Mouse (Mus musculus): ENCODE measurements around the gene Ckm.

The Ckm gene

DNA sequence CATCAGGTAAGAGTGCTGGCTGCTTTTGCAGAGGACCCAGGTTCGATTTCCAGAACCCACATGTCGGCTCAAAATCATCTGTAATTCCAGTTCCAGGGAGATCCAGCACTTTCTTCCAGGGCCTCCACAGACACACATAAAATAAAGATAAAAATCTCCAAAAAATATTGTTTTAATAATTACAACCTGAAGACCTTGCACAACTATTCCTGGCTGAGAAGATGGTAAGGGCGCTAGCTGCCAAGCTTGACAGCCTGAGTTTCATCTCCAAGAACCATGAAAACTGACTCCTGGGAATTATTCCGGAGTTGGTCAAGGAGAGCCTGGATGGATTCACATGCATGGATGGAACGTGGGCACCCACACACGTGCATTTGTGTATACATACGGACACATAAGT lies at the start of gene Ckm:
Gene Ckm (plus strand): TSS at position 301 of the 400 bp plus-strand sequence.
- no peak for DNase-seq (ENCODE audit: low read depth, low spot score)

DNA sequence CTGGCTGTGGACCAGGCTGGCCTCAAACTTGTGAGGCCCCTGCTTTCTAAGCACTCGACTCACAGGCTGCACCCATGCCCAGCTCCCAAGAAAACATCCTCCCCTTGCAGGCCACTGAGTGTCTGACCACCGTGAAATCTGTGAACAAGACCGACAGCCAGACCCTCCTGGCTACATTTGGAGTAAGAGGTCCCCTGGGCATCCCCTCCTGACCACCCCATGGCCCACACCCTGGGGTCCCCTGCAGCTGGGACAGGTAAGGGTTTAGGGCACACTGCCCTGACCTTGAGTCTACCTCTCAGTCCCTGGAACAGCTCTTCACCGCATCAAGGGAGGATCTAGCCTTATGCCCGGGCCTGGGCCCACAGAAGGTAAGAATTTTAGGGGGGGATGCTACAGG lies 49.6 kb upstream of the Ckm start:
- no peak for DNase-seq (ENCODE audit: low read depth, low spot score)

DNA sequence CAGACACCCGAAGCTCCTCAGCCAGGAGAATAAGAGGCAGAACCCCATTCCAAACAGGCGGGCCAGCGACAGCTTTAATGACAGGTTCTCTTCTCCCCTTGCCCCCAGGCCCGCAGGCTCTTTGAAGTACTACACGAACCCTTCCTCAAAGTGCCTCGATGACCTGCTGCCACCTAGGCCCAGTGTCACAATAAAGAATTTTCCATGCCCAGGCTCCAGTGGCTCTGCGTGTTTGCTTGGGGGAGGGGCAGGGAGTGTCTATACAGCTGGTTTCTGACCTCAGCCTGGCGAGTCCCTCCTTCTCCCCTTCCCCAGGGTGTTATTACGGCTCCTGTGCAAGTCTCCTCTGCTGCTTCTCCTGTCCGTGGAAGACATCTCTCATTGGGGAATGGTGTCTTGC lies 48.3 kb upstream of the Ckm start:
- no peak for DNase-seq (ENCODE audit: low read depth, low spot score)

DNA sequence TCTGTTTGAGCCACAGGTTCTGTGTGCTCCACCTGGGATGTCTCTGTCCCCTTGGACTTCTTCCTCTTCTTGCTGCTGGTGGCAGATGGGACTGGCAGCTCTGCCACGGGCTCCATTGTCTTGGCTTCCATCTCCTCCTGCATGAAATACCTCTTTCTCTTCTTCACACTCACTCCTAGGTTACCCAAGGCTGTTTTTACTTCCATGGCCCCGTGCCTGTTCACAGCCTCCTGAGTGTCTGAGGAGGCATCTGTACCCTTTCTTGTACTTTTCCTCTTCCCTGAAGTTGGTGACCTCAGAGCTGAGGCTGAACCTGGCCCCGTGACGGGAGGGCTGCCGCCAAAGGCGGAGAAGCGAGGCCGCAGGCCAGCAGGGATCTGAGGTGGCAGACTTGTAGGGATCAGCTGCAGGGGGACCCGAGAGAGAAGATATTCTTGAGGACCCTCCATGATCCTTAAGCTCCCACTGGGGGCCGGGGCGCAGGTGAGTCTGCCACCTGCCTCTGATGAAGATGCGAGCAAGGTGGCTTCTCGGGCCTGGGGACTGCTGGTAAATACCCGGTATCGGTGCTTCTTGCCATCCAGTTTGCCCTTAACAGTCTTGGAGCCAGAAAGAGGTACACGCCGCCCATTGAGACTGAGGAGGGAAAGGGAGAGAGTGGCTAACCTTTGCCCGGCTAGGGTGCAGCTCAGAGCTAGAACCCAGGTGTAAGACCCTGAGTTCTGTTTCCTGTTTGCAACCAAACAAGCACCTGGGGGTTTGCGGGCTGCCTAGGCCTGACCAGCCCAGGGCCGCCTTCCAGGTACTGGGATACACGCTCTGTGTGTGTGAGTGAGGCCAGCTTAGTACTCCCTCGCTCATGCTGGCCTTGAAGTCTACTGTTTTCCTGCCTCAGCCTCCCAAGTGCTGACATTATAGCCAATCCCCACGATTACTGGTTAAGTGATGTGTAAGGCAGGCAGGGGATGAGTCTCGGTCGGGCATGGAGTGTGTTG lies 46.9 kb upstream of the Ckm start:
- DNase-seq (ENCODE audit: low read depth, low spot score): no peak

DNA sequence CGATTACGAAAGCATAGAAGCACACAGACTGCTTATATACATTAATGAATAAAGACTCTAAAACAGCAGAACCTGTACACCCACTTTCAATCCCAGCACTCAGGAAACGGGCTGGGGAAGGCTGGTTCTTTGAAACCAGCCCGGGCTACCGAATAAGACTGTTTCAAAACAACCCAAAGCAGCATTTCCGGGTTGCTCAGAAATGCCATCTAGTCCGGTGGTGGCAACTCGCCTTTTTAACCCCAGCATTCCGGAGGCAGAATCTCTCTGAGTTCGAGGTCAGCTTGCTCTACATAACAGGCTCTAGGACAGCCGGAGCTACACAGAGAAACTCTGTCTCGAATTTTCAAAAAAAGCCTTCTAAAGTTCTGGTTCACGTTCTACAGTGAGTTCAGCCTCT lies 45.9 kb upstream of the Ckm start:
- DNase-seq (ENCODE audit: low read depth, low spot score): no peak

DNA sequence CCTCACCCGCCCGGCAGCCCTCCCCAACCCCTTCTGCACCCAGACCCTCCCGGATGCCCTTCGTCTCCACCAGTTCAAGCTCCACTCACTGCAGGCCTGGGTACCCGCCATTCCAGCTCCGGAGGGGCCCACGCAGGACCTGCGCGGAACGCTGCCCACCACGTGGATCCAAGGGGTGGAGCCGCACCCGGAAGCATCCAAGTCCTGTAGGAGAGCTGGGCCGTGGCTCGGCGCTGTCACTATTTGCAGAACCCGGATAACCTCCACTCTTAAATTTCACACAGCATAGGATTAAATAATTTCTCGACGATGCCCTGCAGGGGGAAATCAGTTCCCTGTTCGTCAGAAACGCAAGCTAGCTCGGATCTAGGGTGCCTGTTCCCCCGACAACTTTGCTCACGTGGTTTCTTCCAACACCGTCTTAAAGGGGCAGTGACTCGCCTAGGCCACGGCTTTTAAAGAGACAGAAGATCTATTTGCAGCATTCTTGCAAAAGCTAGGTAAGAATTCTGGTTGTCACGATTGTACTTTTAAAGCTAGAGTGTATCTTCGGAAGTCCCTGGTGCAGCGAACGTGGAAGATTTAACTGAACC lies 45.2 kb upstream of the Ckm start, which contains the start of the genes Cd3eap and Ppp1r13l:
Gene Cd3eap (minus strand): TSS at position 185 of the 593 bp plus-strand sequence.
Gene Ppp1r13l (plus strand): TSS at position 451 of the 593 bp plus-strand sequence.
- DNase-seq (ENCODE audit: low read depth, low spot score): peak; percentile 96

DNA sequence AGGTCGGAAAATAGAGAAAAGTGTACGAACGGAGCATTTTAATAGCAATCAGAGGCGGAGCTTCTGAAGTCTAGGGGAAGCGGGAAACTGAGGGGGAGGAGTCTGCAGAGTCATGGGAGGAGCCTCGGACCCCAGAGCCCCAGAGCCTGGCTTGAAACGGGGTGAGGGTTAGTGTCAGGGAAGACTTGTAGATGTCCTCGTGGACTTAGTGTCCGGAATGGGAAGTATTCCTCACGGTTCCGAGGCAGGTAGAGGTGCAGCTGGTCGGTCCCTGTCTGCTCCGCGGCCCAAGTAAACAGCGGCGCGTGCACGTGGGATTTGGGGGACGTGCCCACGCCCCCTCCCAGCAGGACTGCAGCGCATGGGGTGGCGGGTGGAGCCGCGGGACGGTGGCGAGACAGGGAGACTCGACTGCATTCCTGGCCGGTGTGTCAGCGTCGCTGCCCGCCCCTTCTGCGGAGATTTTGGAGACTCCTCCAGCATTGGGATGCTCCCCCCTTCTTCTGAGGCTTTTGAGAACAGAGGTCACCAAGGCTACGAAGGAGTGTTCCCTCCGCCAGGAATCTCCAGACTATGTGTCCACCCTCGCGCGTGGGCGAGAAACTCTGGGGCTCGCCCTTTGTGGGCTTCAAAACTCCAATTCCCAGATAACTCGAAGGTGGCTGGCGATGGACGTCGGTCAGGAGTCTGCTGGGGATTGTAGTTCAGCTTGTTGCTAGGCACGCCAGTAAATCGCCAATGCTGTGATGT lies 44.5 kb upstream of the Ckm start:
- peak; percentile 95 for DNase-seq (ENCODE audit: low read depth, low spot score)

DNA sequence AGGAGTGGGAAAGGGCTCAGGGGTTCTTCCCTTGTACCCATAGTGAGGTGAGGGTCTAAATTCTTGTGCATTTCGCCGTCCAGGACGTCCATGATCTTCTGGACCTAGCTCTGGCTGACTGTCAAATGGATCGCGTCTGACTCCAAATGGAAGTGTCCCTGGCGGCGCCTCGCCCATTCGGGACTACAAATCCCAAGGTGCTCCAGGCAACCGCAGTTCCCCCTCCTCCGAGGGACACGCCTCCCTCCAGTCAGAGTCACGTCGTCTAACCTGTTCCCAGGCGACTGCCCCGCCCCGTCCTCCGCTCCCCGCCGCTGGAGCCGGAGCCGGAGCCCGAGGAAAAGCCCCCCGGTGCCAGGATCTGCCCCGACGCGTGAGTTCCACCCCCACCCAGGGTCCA lies 43.6 kb upstream of the Ckm start:
- peak; percentile 94 for DNase-seq (ENCODE audit: low read depth, low spot score)

DNA sequence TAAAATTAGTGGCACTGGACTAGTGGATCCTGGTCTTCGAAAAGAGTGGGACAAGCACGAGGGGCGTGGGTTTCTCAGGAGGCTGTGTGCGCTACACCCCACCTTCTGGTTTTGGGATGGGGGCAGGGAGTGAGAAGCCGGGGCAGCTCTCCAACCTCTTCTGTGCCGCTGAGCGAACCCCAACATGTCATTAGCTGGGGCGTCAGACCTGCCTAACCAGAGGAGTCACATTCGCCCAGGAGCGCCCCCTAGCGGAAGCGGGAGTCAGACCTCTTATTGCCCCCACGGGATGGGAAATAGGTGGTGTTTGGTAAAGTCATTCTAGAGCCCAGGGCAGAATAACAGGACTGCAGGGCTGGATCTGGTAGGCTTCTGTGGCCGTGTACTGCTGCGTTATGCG lies 42.9 kb upstream of the Ckm start:
- peak; percentile 80 for DNase-seq (ENCODE audit: low read depth, low spot score)

DNA sequence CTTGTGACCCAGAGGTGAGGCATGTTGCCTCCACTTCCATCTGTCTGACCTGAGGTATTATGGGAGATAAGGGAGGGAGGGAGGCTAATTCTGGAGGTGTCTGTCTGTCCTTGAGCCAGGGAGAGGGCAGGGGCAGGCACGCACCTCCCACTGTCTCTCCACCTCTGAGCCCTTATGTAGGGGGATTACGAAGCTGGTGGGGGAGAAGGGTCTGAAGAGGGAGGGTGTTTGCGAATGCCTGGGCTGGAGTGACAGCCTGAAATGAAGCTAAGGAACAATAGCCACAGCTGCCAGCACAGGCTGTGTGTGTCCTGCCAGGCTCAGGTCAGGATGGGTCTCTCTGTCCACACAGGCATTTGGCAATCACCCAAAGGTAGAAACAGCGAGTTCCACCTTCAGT lies 42.3 kb upstream of the Ckm start:
- no peak for DNase-seq (ENCODE audit: low read depth, low spot score)

DNA sequence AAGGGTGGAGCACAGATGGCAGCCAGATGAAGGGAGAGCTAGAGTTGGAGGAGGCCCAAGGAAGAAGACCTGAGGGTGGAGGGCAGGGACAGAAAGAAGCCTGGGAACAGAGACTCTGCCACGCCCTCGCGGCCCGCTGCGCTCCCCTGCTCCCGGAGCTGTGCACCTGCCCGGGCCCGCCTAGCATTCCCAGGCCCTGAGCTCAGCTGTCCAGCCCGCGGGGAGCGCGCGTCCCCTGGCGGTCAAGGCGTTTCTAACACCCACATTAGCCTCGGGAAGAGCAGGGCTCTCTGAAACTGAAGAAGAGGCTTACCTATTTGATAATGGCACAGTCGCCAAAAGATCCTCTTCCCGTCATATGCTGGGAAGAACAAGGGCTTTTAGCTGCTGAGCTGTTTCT lies 40.7 kb upstream of the Ckm start:
- peak; percentile 90 for DNase-seq (ENCODE audit: low read depth, low spot score)

DNA sequence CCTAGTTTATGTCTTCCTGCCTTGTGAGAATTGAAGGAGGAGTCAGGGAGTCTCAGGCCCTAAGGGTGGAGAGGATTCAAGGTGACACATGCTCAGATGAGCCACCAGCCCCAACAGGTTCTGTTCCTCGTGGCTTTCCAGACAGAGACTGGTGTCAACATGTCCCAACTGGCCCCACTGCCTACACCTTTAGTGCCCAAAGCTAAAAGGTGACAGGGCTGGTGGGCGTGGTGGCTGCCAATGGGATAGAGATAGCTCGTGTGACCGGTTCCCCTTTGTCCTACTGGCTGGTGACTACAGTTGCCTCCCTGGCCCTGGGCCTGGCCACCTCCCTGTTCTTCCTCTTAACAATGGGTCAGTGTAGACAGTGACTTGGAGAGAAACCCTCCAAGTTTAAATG lies 39.2 kb upstream of the Ckm start:
- DNase-seq (ENCODE audit: low read depth, low spot score): no peak

DNA sequence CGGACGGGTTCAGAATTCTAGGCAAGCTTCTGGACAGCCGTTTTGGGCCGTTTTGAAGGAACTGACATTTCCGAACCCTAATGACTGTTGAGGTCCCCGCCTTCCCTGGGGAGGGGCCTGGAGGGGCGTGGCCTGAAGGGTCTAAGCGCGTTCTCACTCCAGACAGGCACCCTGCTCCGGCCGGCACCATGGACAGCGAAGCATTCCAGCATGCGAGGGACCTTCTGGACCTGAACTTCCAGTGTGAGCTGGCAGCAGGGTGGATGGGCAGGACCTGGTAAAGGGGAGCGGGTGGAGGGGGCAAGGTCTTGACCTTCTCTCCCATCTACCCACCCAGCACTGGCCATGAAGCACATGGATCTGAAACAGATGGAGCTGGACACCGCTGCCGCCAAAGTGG lies 36.2 kb upstream of the Ckm start:
- DNase-seq (ENCODE audit: low read depth, low spot score): peak; percentile 85

DNA sequence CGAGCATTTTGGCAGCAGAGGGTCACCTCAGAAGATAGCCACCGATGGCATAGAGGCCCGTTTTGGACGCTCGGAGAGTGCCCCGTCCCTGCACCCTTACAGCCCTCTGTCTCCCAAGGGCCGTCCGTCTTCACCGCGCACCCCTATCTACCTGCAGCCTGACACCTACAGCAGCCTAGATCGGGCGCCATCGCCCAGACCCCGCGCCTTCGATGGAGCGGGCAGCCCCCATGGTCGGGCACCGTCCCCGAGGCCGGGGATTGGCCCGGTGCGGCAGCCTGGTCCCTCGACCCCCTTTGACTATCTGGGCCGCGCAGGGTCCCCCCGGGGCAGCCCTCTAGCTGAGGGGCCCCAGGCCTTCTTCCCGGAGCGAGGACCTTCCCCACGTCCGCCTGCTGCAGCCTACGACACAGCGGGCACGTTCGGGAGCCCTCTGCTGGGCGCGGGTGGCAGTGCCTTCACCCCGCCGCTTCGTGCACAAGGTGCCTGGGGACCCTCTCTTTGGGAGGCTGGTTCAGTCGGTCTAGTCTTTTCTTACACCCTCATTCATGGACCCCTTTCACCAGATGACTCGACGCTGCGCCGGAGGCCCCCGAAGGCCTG lies 34.7 kb upstream of the Ckm start:
- no peak for DNase-seq (ENCODE audit: low read depth, low spot score)

DNA sequence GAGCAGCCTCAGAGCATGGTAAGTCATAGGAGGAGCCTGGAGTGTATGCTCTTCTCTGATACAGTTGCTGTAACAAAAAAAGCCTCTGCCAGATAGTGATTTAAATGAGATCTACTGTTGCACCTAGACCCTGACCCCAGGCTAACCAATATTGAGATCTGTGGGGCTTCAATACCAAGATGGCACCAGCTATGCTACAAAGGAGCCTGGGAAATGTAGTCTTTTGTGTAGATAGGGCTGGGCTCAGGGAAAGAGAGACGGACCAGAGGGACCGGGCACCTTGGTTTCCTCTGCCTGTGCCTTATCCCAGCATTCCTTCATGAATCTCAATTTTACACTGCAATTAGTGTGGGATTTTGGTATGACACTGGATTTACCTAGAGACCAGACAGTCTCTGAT lies 31.2 kb upstream of the Ckm start:
- peak; percentile 46 for DNase-seq (ENCODE audit: low read depth, low spot score)

DNA sequence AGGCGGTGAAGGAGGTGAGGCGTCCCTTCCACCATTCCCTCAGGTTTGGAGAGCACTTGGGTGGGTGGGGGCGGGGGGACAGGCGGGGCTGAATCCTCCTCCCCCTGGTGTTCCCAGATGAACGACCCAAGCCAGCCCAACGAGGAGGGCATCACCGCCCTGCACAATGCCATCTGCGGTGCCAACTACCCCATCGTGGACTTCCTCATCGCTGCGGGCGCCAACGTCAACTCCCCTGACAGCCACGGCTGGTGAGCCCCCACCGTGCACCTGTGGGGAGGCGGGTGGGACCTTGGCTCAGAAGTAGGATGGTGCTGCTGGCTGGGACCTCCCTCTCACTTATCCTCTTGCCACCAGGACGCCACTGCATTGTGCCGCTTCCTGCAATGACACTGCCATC lies 29.2 kb upstream of the Ckm start:
- no peak for DNase-seq (ENCODE audit: low read depth, low spot score)

DNA sequence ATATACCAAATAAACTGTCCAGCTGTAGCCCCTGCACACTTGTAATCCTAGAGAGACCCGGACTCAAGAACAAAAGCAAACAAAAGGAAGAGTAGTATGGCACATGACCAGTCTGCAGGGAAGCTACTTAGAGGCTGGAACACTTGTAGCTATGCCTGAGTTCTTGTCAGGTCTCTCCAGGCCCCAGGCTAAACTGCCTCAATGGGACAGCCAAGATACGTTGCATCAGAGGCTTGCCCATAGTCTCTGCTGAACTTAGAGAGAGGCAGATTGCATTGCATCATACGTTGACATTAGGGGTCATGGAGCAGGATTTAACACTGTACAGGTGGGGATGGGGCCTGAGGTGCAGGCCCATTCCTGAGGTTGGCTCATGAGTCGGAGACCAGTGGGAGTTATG lies 28.6 kb upstream of the Ckm start:
- no peak for DNase-seq (ENCODE audit: low read depth, low spot score)

DNA sequence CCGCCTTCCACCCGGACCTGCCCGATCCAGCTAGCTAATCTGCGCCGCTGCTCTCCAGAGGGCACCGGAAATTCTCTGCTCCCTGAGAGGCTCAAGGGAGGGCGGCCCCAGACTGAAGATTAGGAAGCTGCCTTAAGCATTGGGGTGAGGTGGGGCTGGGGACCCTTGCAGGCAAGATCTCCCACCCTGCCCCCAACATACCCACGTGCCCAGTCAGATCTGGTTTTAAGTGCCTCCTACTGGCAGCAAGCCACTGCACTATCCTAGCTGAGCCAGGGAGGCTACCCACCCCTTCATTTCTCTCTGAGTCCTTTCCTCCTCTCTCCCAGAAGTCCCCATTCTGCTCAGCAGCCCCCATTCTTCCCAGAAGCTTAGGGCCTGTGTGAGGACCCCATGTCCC lies 26.5 kb upstream of the Ckm start:
- DNase-seq (ENCODE audit: low read depth, low spot score): no peak

DNA sequence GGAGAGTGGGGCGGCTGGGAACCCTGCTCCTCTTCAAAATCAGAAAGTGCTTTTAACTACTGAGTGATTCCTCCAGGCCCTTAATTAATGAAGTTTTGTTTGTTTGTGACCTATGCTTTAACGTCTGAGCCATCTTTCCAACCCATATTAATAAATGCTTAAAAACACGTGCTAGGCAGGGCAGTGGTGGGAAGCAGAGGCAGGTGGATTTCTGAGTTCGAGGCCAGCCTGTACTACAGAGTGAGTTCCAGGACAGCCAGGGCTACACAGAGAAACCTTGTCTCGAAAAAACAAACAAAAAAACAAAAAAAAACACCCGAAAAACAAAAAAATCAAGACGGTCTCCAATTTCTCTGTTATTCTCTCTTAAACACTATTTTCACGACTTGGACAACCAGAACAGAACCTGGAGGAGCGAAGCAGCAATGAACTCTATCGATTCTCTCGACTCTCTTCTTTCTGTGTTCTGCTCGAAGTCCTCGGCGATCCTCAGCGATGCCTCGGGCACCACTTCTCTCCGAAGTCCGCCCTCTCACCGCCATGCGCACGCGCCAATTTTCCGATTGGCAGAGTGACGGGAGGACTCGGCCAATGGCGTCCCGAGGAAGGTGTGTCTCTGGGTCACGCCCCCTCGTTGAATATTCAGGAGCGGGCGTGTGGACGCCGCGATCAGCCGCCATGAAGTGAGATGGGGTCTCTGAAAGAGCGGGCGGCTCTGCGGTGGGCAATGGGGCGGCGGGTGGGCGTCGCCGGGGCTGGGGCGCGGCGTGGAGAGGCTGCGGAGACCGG lies 23.0 kb upstream of the Ckm start, which contains the start of gene Ercc2:
Gene Ercc2 (plus strand): TSS at position 634 of the 789 bp plus-strand sequence.
- peak; percentile 99 for DNase-seq (ENCODE audit: low read depth, low spot score)

DNA sequence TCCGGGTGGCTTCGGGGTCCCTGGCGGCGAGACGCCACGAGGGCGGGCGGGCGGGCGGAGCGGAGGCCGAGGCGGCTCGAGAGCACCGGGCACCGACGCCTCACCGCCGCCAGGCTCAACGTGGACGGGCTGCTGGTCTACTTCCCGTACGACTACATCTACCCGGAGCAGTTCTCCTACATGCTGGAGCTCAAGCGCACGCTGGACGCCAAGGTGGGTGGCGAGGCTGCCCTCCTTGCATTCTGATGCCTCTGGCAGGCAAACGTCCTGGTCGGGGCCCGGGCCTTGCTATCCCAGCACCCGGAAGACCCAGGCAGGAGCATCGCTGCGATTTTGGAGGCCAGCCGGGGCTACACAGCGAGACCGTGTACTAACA lies 22.4 kb upstream of the Ckm start:
- DNase-seq (ENCODE audit: low read depth, low spot score): no peak

DNA sequence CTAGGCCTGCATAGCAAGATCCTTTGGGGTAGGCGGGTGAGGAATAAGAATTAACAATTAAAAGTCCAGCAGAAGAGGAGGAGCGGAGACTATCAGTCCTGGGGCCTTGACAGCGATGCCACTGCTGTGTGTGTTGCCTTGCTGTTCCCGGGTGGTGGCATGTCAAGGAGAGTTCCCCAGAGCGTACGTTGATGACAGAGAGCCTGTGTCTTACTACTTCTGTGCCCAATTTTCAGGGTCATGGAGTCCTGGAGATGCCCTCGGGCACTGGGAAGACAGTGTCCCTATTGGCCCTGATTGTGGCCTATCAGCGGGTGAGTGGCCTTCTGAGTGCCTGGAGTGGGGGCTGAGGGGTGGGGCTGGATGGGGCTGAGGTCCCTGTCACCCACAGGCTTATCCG lies 20.9 kb upstream of the Ckm start:
- DNase-seq (ENCODE audit: low read depth, low spot score): no peak

Measured in R1 (cell line).